Mouse (Mus musculus) G1E (cell line): ENCODE measurements around the gene 4930402F06Rik. TPM values are rescaled to one million over a fixed set of nuclear protein-coding genes. Genes with fewer than 3 reads are reported as not detected.

Experiments used
- ATAC-seq: 2 replicates; pipeline ENCODE4 v1.8.0; 2016; ENCODE audit warnings: mild to moderate bottlenecking; ENCODE audit not compliant: insufficient number of reproducible peaks, poor library complexity, low FRiP score, severe bottlenecking; ENCODE audit errors: extremely low read depth
- DNase-seq: peaks from one replicate; pipeline ENCODE4 v3.0.0; 2012; ENCODE audit warnings: low spot score
- H3K27me3 ChIP-seq: 2 replicates; pipeline ENCODE4 v1.6.1; 2012; ENCODE audit warnings: mild to moderate bottlenecking, low read length, inconsistent platforms; ENCODE audit not compliant: insufficient read depth
- H3K36me3 ChIP-seq: replicated peaks from 2 replicates; pipeline ENCODE3; 2012; ENCODE audit warnings: mild to moderate bottlenecking, inconsistent platforms
- H3K4me1 ChIP-seq: 2 replicates; pipeline ENCODE4 v1.6.1; 2012; ENCODE audit warnings: low read depth, low read length, inconsistent platforms, mixed read lengths; ENCODE audit not compliant: insufficient read depth
- H3K4me3 ChIP-seq: 2 replicates; pipeline ENCODE4 v1.5.1; 2012; ENCODE audit warnings: low read depth, mild to moderate bottlenecking, inconsistent platforms, low read length, moderate library complexity, mixed read lengths
- H3K9me3 ChIP-seq: replicated peaks from 2 replicates; pipeline ENCODE4 v1.6.1; 2012; ENCODE audit warnings: inconsistent platforms
- CTCF ChIP-seq: IDR thresholded peaks from 2 replicates; pipeline ENCODE4 v1.5.1; 2012; ENCODE audit warnings: low read depth, low read length, inconsistent platforms, mixed read lengths
- GATA1 ChIP-seq: IDR thresholded peaks from 2 replicates; pipeline ENCODE4 v1.6.1; 2012; ENCODE audit warnings: borderline replicate concordance, low read length, inconsistent platforms, mixed read lengths
- GATA2 ChIP-seq: IDR thresholded peaks from 2 replicates; pipeline ENCODE4 v1.6.1; 2012; ENCODE audit warnings: low read depth, low read length, inconsistent platforms, borderline replicate concordance
- POLR2AphosphoS5 ChIP-seq: IDR thresholded peaks from 2 replicates; pipeline ENCODE4 v1.6.1; 2012; ENCODE audit warnings: low read depth, low read length, inconsistent platforms; ENCODE audit not compliant: insufficient replicate concordance
- TAL1 ChIP-seq: conservative IDR thresholded peaks from 2 replicates; pipeline ENCODE4 v1.6.1; 2012; ENCODE audit warnings: low read depth, low read length, inconsistent platforms, mixed read lengths
- polyA plus RNA-seq: library from polyadenylated mRNA; stranded (reverse); fragments of >175 nt; gene quantifications from 2 replicates; pipeline ENCODE4 v1.2.3, GENCODE M21; 2012
- total RNA-seq, 2 experiments: library from RNA; stranded (forward) in 1 of 2; stranded (reverse) in 1 of 2; fragments of 200-1000 nt in 1 of 2; fragments of >200 nt in 1 of 2; fragmentation: Nextera tagmentation in 1 of 2; gene quantifications; 2 replicates each; pipeline ENCODE4 v1.2.3; 2014 to 2017

The 4930402F06Rik gene
- total and polyA plus RNA-seq, 3 experiments: not detected

DNA sequence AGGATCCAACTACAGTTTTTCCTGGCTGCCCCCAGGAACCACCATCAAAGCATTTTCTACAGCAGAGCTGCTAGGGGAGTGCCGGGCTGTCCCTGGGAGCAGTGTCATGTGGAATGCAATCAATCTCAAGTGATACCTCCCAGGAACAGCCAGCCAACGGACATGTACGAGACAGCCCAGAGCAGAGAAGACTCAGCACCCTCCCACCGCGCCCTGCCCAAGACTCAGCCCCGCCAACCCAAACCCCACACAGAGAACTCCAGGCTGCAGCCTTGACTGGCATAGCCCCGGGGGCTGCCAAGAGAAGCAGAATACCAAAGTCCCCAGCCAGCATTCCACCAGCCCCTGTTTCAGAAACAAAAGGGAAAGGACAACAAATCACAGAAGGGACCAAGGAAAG, 35.0 kb upstream of the 4930402F06Rik start:
- H3K4me1 ChIP-seq: peaks cover 38% of the 10 kb centered on the region
- DNase-seq (no peak), ATAC-seq (no peak)
- H3K9me3 ChIP-seq: no peaks in the 10 kb centered on the region
- H3K27me3 ChIP-seq: no peaks in the 10 kb centered on the region; the same call in 1 of the 2 replicates
- peaks cover 87% of the 10 kb centered on the region for H3K36me3 ChIP-seq
- TF ChIP-seq CTCF: no peak
- TF ChIP-seq TAL1: no peak
- no peak for TF ChIP-seq GATA1
- no peak for TF ChIP-seq POLR2AphosphoS5
- no peak for TF ChIP-seq GATA2
- no peak overlapping the region for H3K4me3 ChIP-seq

DNA sequence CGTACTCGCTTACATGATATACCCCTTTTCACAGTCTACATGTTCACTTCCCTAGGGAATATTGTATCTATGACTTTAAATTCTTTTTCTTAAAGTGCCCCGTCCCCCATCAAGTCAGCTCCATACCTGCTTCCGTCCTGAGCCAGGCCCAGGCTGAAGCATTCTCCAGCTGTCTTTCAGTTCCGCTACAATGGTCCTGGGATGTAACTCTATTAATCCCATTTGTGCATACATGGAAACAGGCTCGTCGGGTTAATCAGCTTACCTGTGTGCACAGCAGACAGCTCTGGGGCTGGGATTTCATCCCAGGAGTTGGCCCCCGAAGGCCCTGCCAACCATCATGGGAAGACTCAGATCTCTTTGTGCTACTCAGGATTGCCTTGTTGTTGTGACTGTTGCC, 33.8 kb upstream of the 4930402F06Rik start:
- H3K4me1 ChIP-seq: peaks cover 33% of the 10 kb centered on the region
- no peaks in the 10 kb centered on the region for H3K9me3 ChIP-seq
- TF ChIP-seq GATA2: no peak
- TF ChIP-seq POLR2AphosphoS5: no peak
- no peak for TF ChIP-seq GATA1
- no peak for TF ChIP-seq CTCF
- no peak for TF ChIP-seq TAL1
- no peaks in the 10 kb centered on the region; the same call in 1 of the 2 replicates for H3K27me3 ChIP-seq
- no peak overlapping the region for H3K4me3 ChIP-seq
- H3K36me3 ChIP-seq: peaks cover 87% of the 10 kb centered on the region
- ATAC-seq: no peak
- DNase-seq: no peak

DNA sequence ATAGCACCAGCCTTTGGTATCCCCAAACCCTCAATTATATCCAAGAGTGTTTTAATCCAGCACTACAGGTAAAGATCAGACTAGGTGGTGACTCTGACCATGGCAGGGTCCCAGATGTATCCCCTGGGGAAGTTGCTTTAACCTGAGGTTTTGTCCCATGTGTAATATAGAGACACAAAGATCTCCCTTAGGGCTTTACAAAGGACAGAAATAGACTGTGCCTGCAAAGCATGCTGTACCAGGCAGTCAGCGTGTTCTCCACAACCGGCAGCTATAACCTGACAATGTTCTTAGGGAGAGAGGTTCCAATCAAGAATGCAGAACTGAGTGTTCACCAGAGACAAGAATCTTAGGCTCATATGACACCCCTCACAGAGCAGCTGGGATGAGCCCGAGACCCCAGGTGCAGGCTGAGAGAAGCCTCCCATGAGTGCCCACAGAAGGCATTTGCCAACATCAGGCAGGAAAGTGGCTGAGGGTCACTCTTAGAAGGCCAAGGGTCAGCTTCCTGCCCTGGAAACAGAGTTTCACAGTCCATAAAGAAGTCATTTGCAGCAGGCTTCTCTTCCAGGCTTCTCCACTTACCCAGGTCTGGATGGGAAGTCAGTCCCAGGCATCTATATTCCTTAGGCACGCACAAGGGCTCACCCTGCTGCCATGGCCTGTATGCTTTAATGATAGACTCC, 31.8 kb upstream of the 4930402F06Rik start:
- no peak for DNase-seq
- peaks cover 88% of the 10 kb centered on the region for H3K36me3 ChIP-seq
- no peak for TF ChIP-seq POLR2AphosphoS5
- no peak for TF ChIP-seq CTCF
- no peak for TF ChIP-seq GATA2
- TF ChIP-seq GATA1: no peak
- no peak for TF ChIP-seq TAL1
- no peaks in the 10 kb centered on the region; the same call in 1 of the 2 replicates for H3K27me3 ChIP-seq
- ATAC-seq: no peak
- H3K9me3 ChIP-seq: no peaks in the 10 kb centered on the region
- H3K4me3 ChIP-seq: no peak overlapping the region
- peaks cover 31% of the 10 kb centered on the region for H3K4me1 ChIP-seq

DNA sequence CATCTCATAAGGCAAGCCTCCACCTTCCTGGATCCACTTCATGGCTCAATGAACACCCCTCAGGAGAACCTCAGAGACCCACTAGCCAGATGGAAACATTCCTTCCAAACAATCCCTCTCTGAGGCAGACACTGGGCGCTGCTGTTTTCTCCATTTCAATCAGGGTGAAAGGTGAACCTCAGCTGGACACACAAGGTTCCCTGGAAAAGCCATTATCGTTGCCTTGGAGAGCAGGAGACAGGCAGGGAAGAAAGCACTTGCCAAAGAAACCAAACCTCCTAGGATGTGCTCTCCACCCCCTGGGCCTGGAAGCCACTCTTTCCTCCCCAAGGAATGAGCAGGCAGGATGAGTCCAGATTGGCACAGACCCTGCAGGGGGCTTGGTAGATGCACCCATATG, 30.6 kb upstream of the 4930402F06Rik start:
- ATAC-seq (no peak), DNase-seq (no peak)
- H3K4me3 ChIP-seq: no peak overlapping the region
- TF ChIP-seq GATA1 (no peak), CTCF (no peak), TAL1 (no peak), GATA2 (no peak), POLR2AphosphoS5 (no peak)
- no peaks in the 10 kb centered on the region for H3K27me3 ChIP-seq
- H3K4me1 ChIP-seq: peaks cover 26% of the 10 kb centered on the region
- H3K36me3 ChIP-seq: peaks cover 85% of the 10 kb centered on the region
- H3K9me3 ChIP-seq: no peaks in the 10 kb centered on the region

DNA sequence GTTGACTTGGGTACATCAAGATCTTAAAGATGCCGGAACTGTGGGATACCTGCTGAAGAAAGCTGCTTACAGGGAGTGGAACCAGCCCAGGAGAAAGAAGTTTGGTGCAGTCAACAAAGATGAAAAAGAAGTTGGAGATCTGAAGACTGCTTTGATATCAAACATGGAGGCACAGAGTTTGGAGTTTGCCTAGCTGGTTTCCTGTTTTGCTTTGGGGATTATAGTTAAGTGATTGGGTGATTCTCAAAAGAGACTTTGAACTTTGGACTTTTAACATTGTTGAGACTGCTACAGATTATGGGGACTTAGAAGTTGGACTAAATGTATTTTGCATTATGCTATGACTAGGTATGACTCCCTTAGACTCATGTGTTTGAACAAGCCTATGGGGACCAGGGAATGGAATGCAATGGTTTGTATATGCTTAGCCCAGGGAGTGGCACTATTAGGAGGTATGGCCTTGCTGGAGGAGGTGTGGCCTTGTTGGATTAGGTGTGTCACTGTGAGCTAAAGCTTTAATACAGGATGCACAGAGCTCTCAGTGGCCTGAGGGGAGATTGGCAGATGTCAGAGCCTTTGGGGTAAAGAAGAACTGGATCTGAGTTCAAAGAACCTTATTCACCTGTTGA, 26.9 kb upstream of the 4930402F06Rik start:
- TF ChIP-seq POLR2AphosphoS5 (no peak), CTCF (no peak), GATA2 (no peak), GATA1 (no peak), TAL1 (no peak)
- Histone ChIP-seq H3K27me3 (no peaks in the 10 kb centered on the region), H3K4me3 (no peak overlapping the region), H3K9me3 (peaks cover 8% of the 10 kb centered on the region), H3K36me3 (peaks cover 84% of the 10 kb centered on the region), H3K4me1 (peaks cover 48% of the 10 kb centered on the region)
- DNase-seq (no peak), ATAC-seq (no peak)

DNA sequence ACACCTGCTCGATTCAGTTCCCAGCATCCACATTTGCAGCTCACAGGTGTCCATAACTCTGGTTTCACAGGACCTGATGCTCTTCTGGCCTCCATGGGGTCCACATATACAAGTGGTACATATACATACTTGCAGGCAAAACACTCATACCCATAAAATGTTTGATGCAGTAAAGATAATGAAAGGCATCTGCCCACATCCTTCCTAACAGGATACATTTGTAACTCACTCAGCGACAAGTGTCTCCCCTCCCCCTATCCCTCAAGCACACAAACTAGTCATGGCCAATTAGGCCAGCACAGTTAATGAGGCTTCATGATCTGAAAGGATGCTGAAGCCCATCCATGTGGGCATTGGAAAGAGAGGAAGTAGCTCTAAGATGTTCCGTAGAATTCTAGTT, 25.4 kb upstream of the 4930402F06Rik start:
- TF ChIP-seq CTCF (no peak), TAL1 (no peak), GATA1 (no peak), POLR2AphosphoS5 (no peak), GATA2 (no peak)
- DNase-seq: no peak
- no peak for ATAC-seq
- Histone ChIP-seq H3K36me3 (peaks cover 83% of the 10 kb centered on the region), H3K4me1 (peaks cover 58% of the 10 kb centered on the region), H3K9me3 (peaks cover 8% of the 10 kb centered on the region), H3K27me3 (no peaks in the 10 kb centered on the region), H3K4me3 (no peak overlapping the region)

DNA sequence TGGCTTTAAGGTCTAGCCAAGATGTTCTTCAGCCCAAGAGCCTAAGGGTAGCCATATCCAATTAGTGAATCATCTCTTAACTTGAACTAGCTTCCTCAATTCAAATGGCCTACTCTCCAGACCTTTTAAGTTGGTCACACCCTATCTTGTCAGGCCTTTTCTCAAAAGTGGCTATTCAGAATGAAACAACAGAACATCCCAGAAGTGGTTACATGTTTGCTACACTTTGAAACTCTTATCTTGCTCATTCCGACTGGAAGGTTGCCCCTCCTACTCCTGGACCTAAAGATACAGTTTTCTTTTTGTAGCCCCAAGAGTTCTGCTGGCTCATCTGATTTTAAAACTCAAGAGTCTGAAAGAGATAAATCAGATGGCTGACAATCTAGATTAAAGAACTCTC, 23.7 kb upstream of the 4930402F06Rik start:
- H3K4me3 ChIP-seq: no peak overlapping the region
- H3K27me3 ChIP-seq: no peaks in the 10 kb centered on the region
- H3K4me1 ChIP-seq: peaks cover 66% of the 10 kb centered on the region
- peaks cover 86% of the 10 kb centered on the region for H3K36me3 ChIP-seq
- peaks cover 8% of the 10 kb centered on the region for H3K9me3 ChIP-seq
- no peak for TF ChIP-seq GATA1
- no peak for TF ChIP-seq GATA2
- TF ChIP-seq TAL1: peak; percentile 45
- TF ChIP-seq POLR2AphosphoS5: no peak
- no peak for TF ChIP-seq CTCF
- ATAC-seq (peak; percentile 66), DNase-seq (peak; percentile 41)
